Mouse (Mus musculus) erythroblast, embryonic 14.5 days (primary cell): ENCODE results near the gene Rasl11b.

Experiments
- GATA1 ChIP-seq: IDR thresholded peaks from 2 replicates; pipeline ENCODE4 v1.6.1; 2012; ENCODE audit warnings: low read length, inconsistent platforms, mixed read lengths
- TAL1 ChIP-seq: IDR thresholded peaks from 3 replicates; pipeline ENCODE4 v1.6.1; 2012; ENCODE audit warnings: low read length, inconsistent platforms, mixed read lengths

GRCm38 (mm10) chr5:74201570-74202357 lies 6.7 kb downstream of the Rasl11b start:
- TF ChIP-seq TAL1: no peak
- no peak for TF ChIP-seq GATA1
